Mouse (Mus musculus): Measurements from ENCODE around the gene Samd10.

- TF ChIP-seq POLR2A (IDR thresholded peaks at IDR 0.05; ENCODE audit: low read depth, low read length): no peak
- no peak for TF ChIP-seq CTCF (IDR thresholded peaks at IDR 0.05; ENCODE audit: borderline replicate concordance, insufficient read depth, low read length)
These were observed 48.8 kb downstream of the Samd10 start for GRCm38 (mm10) chr2:181550233-181550632.
